Mouse (Mus musculus) heart, postnatal 0 days (tissue): Measurements from ENCODE around the gene Akap2. TPM values are rescaled to one million over a fixed set of nuclear protein-coding genes. Genes with fewer than 3 reads are reported as not detected.
A peak's percentile ranks its signal among the peaks of the same experiment; 100 is the strongest.

ENCODE experiments used
- ATAC-seq: fragments of 200-750 bp; cut with Nextera tagmentation; 2 replicates; pipeline ENCODE4 v1.8.0; 2017; ENCODE audit warnings: low read depth, moderate number of reproducible peaks, moderate library complexity; ENCODE audit not compliant: insufficient read depth
- DNase-seq: peaks from one replicate; pipeline ENCODE4 v3.0.0-alpha.2; 2016; ENCODE audit warnings: low spot score
- H3K27ac ChIP-seq: fragments of 300-500 bp; sonication (generic); 2 replicates; pipeline ENCODE4 v1.5.1; 2014; ENCODE audit warnings: low read depth, mild to moderate bottlenecking
- H3K27me3 ChIP-seq: fragments of 300-500 bp; sonication (generic); 2 replicates; pipeline ENCODE4 v1.6.1; 2014; ENCODE audit warnings: low read length, mixed read lengths; ENCODE audit not compliant: control insufficient read depth, insufficient read depth
- H3K36me3 ChIP-seq: fragments of 300-500 bp; sonication (generic); replicated peaks from 2 replicates; pipeline ENCODE4 v1.6.1; 2014; ENCODE audit warnings: low read length, mixed read lengths; ENCODE audit not compliant: control insufficient read depth, insufficient read depth
- H3K4me1 ChIP-seq: fragments of 300-500 bp; sonication (generic); 2 replicates; pipeline ENCODE4 v1.6.1; 2014; ENCODE audit warnings: antibody characterized with exemption; ENCODE audit not compliant: control insufficient read depth, insufficient read depth
- H3K4me2 ChIP-seq: fragments of 300-500 bp; sonication (generic); 2 replicates; pipeline ENCODE4 v1.6.1; 2014; ENCODE audit warnings: low read depth, mild to moderate bottlenecking, low read length, moderate library complexity
- H3K4me3 ChIP-seq: fragments of 300-500 bp; sonication (generic); 2 replicates; pipeline ENCODE4 v1.5.1; 2014; ENCODE audit warnings: low read depth, low read length
- H3K9ac ChIP-seq: fragments of 300-500 bp; sonication (generic); replicated peaks from 2 replicates; pipeline ENCODE4 v1.6.1; 2014; ENCODE audit warnings: low read depth, low read length, mixed read lengths
- H3K9me3 ChIP-seq: fragments of 300-500 bp; sonication (generic); replicated peaks from 2 replicates; pipeline ENCODE4 v1.6.1; 2016; ENCODE audit warnings: low read length; ENCODE audit not compliant: control insufficient read depth
- CTCF ChIP-seq: IDR thresholded peaks from 2 replicates; pipeline ENCODE4 v1.5.1; 2016; ENCODE audit warnings: antibody characterized with exemption, control low read depth, low read depth
- EP300 ChIP-seq: IDR thresholded peaks from 2 replicates; pipeline ENCODE4 v1.6.1; 2016; ENCODE audit warnings: antibody characterized with exemption, low read depth
- WGBS: fragments of 180-500 bp; shearing (Covaris S2); extraction: QIAGEN DNeasy Blood & Tissue Kit; methylation state at CpG from one replicate; pipeline ENCODE4 v1.1.7; 2014; 5-methylcytosine and 5-hydroxymethylcytosine counted together
- polyA plus RNA-seq: library from polyadenylated mRNA; unstranded; fragments of >200 nt; fragmentation: Nextera tagmentation; extraction: Ambion mirVana; gene quantifications from 2 replicates; pipeline ENCODE4 v1.2.1, GENCODE M21; 2015
- total RNA-seq: library from RNA; depleted of rRNA; stranded (reverse); fragments of >200 nt; gene quantifications from 2 replicates; pipeline ENCODE4 v1.2.3, GENCODE M21; 2014; ENCODE audit warnings: low replicate concordance

The Akap2 gene
- total and polyA plus RNA-seq, 2 experiments from 2014 or later: 37.7 to 64.1 TPM

- Histone ChIP-seq H3K4me1 (peaks cover 33% of the 10 kb centered on the region), H3K4me2 (no peak overlapping the region), H3K36me3 (no peaks in the 10 kb centered on the region), H3K4me3 (no peak overlapping the region), H3K9me3 (no peaks in the 10 kb centered on the region), H3K27ac (no peak overlapping the region), H3K9ac (no peak overlapping the region), H3K27me3 (no peaks in the 10 kb centered on the region)
- TF ChIP-seq CTCF: no peak
- TF ChIP-seq EP300: no peak
- ATAC-seq: no peak
- WGBS: 59% methylated on average over 3 of the region's 3 CpGs
- DNase-seq: no peak
Measured at GRCm38 (mm10) chr4:57769007-57769406, 51.5 kb downstream of the Akap2 start.

GRCm38 (mm10) chr4:57770185-57770823 lies 52.8 kb downstream of the Akap2 start:
- H3K36me3 ChIP-seq: no peaks in the 10 kb centered on the region
- peaks cover 20% of the 10 kb centered on the region for H3K4me1 ChIP-seq
- H3K27ac ChIP-seq: no peak overlapping the region
- no peak for TF ChIP-seq EP300
- no peak for TF ChIP-seq CTCF
- H3K4me3 ChIP-seq: no peak overlapping the region
- ATAC-seq (no peak), DNase-seq (no peak)
- WGBS: 77% methylated on average over 4 of the region's 4 CpGs
- no peak overlapping the region for H3K9ac ChIP-seq
- H3K4me2 ChIP-seq: no peak overlapping the region
- no peaks in the 10 kb centered on the region for H3K9me3 ChIP-seq
- H3K27me3 ChIP-seq: no peaks in the 10 kb centered on the region

GRCm38 (mm10) chr4:57771558-57772219 lies 54.2 kb downstream of the Akap2 start:
- ATAC-seq: no peak
- WGBS: 92% methylated on average over 2 of the region's 2 CpGs
- Histone ChIP-seq H3K27ac (no peak overlapping the region), H3K4me1 (peaks cover 17% of the 10 kb centered on the region; the same call in 1 of the 2 replicates), H3K4me2 (no peak overlapping the region), H3K9me3 (no peaks in the 10 kb centered on the region), H3K36me3 (no peaks in the 10 kb centered on the region), H3K4me3 (no peak overlapping the region), H3K27me3 (no peaks in the 10 kb centered on the region), H3K9ac (no peak overlapping the region)
- TF ChIP-seq CTCF (no peak), EP300 (no peak)
- no peak for DNase-seq

GRCm38 (mm10) chr4:57772851-57773510 lies 55.5 kb downstream of the Akap2 start:
- no peak for DNase-seq
- no peak overlapping the region for H3K4me3 ChIP-seq
- peak overlapping the region; percentile 60 for H3K27ac ChIP-seq
- ATAC-seq: 0 out of 2 replicates have a peak, but pooled peaks have one; percentile 27
- peaks cover 8% of the 10 kb centered on the region; the same call in 1 of the 2 replicates for H3K36me3 ChIP-seq
- H3K4me1 ChIP-seq: peaks cover 17% of the 10 kb centered on the region; the same call in 1 of the 2 replicates
- WGBS: 10% methylated on average over 11 of the region's 11 CpGs
- no peaks in the 10 kb centered on the region for H3K27me3 ChIP-seq
- no peak overlapping the region for H3K4me2 ChIP-seq
- no peaks in the 10 kb centered on the region for H3K9me3 ChIP-seq
- TF ChIP-seq CTCF (no peak), EP300 (no peak)
- no peak overlapping the region for H3K9ac ChIP-seq

- Histone ChIP-seq H3K27ac (no peak overlapping the region), H3K4me1 (peaks cover 17% of the 10 kb centered on the region; the same call in 1 of the 2 replicates), H3K36me3 (peaks cover 11% of the 10 kb centered on the region; the same call in 1 of the 2 replicates), H3K9me3 (no peaks in the 10 kb centered on the region), H3K27me3 (no peaks in the 10 kb centered on the region), H3K9ac (no peak overlapping the region), H3K4me2 (no peak overlapping the region), H3K4me3 (no peak overlapping the region)
- TF ChIP-seq CTCF (no peak), EP300 (no peak)
- DNase-seq (no peak), ATAC-seq (no peak)
- WGBS: 41% methylated on average over 4 of the region's 4 CpGs
Measured at GRCm38 (mm10) chr4:57774517-57774916, 57.1 kb downstream of the Akap2 start.
